Mouse (Mus musculus): ENCODE results near the gene Obox3.
"Not testable (repeated sequence)": the region's sequence is repeated elsewhere in the genome, so short reads cannot be mapped to it uniquely, and the experiment has no call there.

Gene Obox3

DNA sequence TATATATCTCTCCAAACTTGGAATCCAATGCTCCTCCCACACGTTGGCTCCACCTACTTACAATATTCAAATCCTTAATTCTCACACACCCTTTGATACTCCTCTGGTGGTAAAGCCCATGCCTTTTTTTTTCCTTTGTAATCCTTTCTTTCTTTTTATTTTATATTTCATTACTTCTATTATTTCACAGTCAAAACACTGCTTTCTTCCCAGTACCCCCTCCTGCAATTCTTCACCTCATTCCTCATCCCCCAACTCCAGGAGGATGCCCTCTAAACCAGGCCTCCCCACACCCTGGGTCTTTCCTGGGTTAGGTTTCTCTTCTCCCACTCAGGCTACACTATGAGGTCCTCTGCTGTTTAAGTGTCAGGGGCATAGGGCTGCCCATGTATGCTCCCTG lies at the start of gene Obox3:
Obox3 (minus strand) TSS at position 101 of the 400 bp plus-strand sequence.
- not testable (repeated sequence) for DNase-seq

DNA sequence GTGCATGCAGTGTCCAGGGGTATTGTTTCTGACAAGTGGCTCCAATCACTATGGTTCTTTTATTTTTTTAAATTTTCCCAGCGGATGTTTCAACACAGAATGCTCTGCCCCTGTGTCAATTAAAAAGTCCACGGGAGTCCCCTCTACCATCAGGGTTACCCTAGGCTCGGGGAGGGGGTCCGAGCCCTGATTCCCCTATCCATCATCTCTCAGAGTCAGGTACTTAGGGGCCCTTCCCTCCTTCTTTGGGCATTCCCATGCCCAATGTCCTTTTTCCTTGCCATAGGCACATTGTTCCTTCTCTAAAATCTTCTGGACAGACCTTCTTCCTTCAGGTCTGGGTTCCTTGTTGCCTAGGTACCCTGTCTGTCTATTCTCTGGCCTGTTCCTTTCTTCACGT lies 130.3 kb downstream of the Obox3 start:
- not testable (repeated sequence) for DNase-seq
